Mouse (Mus musculus) MEL (cell line): ENCODE measurements around the gene Bcr. TPM values are rescaled to one million over a fixed set of nuclear protein-coding genes. Genes with fewer than 3 reads are reported as not detected.

Source experiments
- DNase-seq: peaks from one replicate; pipeline ENCODE4 v3.0.0; 2011; ENCODE audit warnings: low read depth, low spot score
- H3K27ac ChIP-seq: 2 replicates; pipeline ENCODE4 v1.5.1; 2012; ENCODE audit warnings: low read depth, mild to moderate bottlenecking, control low read depth, low read length, moderate library complexity; ENCODE audit not compliant: control insufficient read depth
- H3K27me3 ChIP-seq, 2 experiments: fragments of 150-350 bp in 1 of 2; sonication (generic) in 1 of 2; 2 replicates each; pipeline ENCODE4 v1.6.1; 2012; ENCODE audit warnings: low read length in 2 of 2, mild to moderate bottlenecking in 2 of 2, improper control_type of control experiment in 1 of 2, moderate library complexity in 1 of 2; ENCODE audit not compliant: insufficient read depth in 2 of 2, control insufficient read depth in 1 of 2
- H3K36me3 ChIP-seq, 2 experiments: 2 replicates each; pipeline ENCODE4 v1.6.1; 2012 to 2014; ENCODE audit warnings: low read length in 2 of 2, improper control_type of control experiment in 1 of 2, inconsistent platforms in 1 of 2, mild to moderate bottlenecking in 1 of 2; ENCODE audit not compliant: insufficient read depth in 2 of 2, control insufficient read depth in 1 of 2
- H3K4me1 ChIP-seq, 2 experiments: fragments of 150-350 bp in 1 of 2; sonication (generic) in 1 of 2; 2 replicates each; pipeline ENCODE4 v1.6.1; 2012; ENCODE audit warnings: low read length in 2 of 2, improper control_type of control experiment in 1 of 2, mild to moderate bottlenecking in 1 of 2; ENCODE audit not compliant: insufficient read depth in 2 of 2, control insufficient read depth in 1 of 2
- H3K4me3 ChIP-seq, 2 experiments: fragments of 150-350 bp in 1 of 2; sonication (generic) in 1 of 2; 2 replicates each; pipeline ENCODE4 v1.5.1; 2012; ENCODE audit warnings: low read depth in 2 of 2, low read length in 2 of 2, mild to moderate bottlenecking in 2 of 2, moderate library complexity in 2 of 2, control low read depth in 1 of 2, improper control_type of control experiment in 1 of 2; ENCODE audit not compliant: control insufficient read depth in 1 of 2, insufficient read depth in 1 of 2
- H3K79me2 ChIP-seq: 2 replicates; pipeline ENCODE4 v1.6.1; 2012; ENCODE audit warnings: mild to moderate bottlenecking, low read length, moderate library complexity; ENCODE audit not compliant: control insufficient read depth, poor library complexity, insufficient read depth
- H3K9ac ChIP-seq: 2 replicates; pipeline ENCODE4 v1.6.1; 2012; ENCODE audit warnings: low read depth, mild to moderate bottlenecking, control low read depth, low read length, moderate library complexity; ENCODE audit not compliant: control insufficient read depth, poor library complexity, severe bottlenecking
- H3K9me3 ChIP-seq: fragments of 150-350 bp; sonication (generic); replicated peaks from 2 replicates; pipeline ENCODE4 v1.6.1; 2012; ENCODE audit warnings: mild to moderate bottlenecking, low read length, improper control_type of control experiment, moderate library complexity; ENCODE audit not compliant: insufficient read depth
- BHLHE40 ChIP-seq: IDR thresholded peaks from 2 replicates; pipeline ENCODE4 v1.6.1; 2012; ENCODE audit warnings: low read depth, mild to moderate bottlenecking, inconsistent platforms, low read length, improper control_type of control experiment, borderline replicate concordance
- CTCF ChIP-seq, 3 experiments: IDR thresholded peaks in 2 of 3; conservative IDR thresholded peaks in 1 of 3; 2 replicates each; pipeline ENCODE4 v1.5.1; 2011 to 2012; ENCODE audit warnings: low read length in 3 of 3, low read depth in 2 of 3, mild to moderate bottlenecking in 2 of 3, improper control_type of control experiment in 1 of 3, inconsistent platforms in 1 of 3, mixed read lengths in 1 of 3, moderate library complexity in 1 of 3; ENCODE audit not compliant: control insufficient read depth in 1 of 3, insufficient read depth in 1 of 3, poor library complexity in 1 of 3, severe bottlenecking in 1 of 3
- E2F4 ChIP-seq: IDR thresholded peaks from 2 replicates; pipeline ENCODE4 v1.6.1; 2011; ENCODE audit warnings: low read depth, low read length, improper control_type of control experiment, borderline replicate concordance
- EP300 ChIP-seq, 2 experiments: IDR thresholded peaks; 2 replicates each; pipeline ENCODE4 v1.6.1; 2011; ENCODE audit warnings: improper control_type of control experiment in 2 of 2, low read length in 2 of 2, low read depth in 1 of 2, mild to moderate bottlenecking in 1 of 2
- GABPA ChIP-seq: IDR thresholded peaks from 2 replicates; pipeline ENCODE4 v1.6.1; 2012; ENCODE audit warnings: low read depth, mild to moderate bottlenecking, inconsistent platforms, low read length, improper control_type of control experiment, moderate library complexity
- HCFC1 ChIP-seq: IDR thresholded peaks from 2 replicates; pipeline ENCODE4 v1.6.1; 2012; ENCODE audit warnings: low read depth, mild to moderate bottlenecking, inconsistent platforms, low read length, improper control_type of control experiment, moderate library complexity
- MYB ChIP-seq: IDR thresholded peaks from 2 replicates; pipeline ENCODE4 v1.6.1; 2011; ENCODE audit warnings: mild to moderate bottlenecking, low read depth, low read length, improper control_type of control experiment
- POLR2A ChIP-seq, 2 experiments: IDR thresholded peaks; 2 replicates each; pipeline ENCODE4 v1.6.1; 2011 to 2012; ENCODE audit warnings: low read length in 2 of 2, mild to moderate bottlenecking in 2 of 2, control low read depth in 1 of 2, improper control_type of control experiment in 1 of 2, low read depth in 1 of 2, moderate library complexity in 1 of 2; ENCODE audit not compliant: control insufficient read depth in 1 of 2, insufficient read depth in 1 of 2, poor library complexity in 1 of 2
- POLR2AphosphoS5 ChIP-seq: IDR thresholded peaks from 2 replicates; pipeline ENCODE4 v1.6.1; 2012; ENCODE audit warnings: low read depth, borderline replicate concordance, mild to moderate bottlenecking, inconsistent platforms, low read length, moderate library complexity, mixed read lengths
- TAL1 ChIP-seq: IDR thresholded peaks from 2 replicates; pipeline ENCODE4 v1.6.1; 2012; ENCODE audit warnings: mild to moderate bottlenecking, inconsistent platforms, low read length, moderate library complexity, mixed read lengths
- TBP ChIP-seq: IDR thresholded peaks from 2 replicates; pipeline ENCODE4 v1.8.0; 2011; ENCODE audit warnings: low read depth, low read length, improper control_type of control experiment
- USF1 ChIP-seq: IDR thresholded peaks from 2 replicates; pipeline ENCODE4 v1.6.1; 2014; ENCODE audit warnings: low read depth, mild to moderate bottlenecking, inconsistent platforms, low read length, improper control_type of control experiment, moderate library complexity
- polyA plus RNA-seq, 2 experiments: library from polyadenylated mRNA; stranded (reverse) in 1 of 2; unstranded in 1 of 2; fragments of >175 nt in 1 of 2; fragments of >200 nt in 1 of 2; gene quantifications; 2 replicates each; pipeline versions ENCODE4 v1.2.1 to v1.2.4; 2012; ENCODE audit warnings: low replicate concordance in 2 of 2, low read depth in 1 of 2; ENCODE audit not compliant: insufficient read length in 2 of 2, insufficient read depth in 1 of 2, missing spikeins in 1 of 2
- total RNA-seq: library from RNA; depleted of rRNA; stranded (reverse); fragments of 300-350 nt; gene quantifications from 2 replicates; pipeline ENCODE4 v1.2.3, GENCODE M21; 2012

Bcr gene
- total and polyA plus RNA-seq, 3 experiments, result not detected

DNA sequence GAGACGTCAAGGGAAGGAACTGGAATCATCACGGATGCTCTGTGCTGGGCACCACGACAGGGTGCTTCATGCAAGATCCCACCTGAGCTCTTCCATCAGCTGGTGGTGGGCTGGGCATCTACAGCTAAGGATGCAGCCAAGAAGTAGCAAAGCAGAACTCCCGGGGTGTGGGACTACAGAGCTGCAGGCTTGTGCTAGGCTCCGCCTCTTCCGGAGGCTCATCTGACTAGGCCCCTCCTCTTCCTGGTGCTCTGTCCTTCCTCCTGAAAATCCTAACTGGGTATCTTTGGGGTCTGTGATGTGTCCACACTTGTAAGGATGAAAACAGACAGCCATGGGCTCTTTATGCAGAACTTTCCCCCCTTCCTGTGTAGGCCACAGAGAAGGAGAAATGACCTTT lies 5.3 kb downstream of the Bcr start:
- Histone ChIP-seq H3K36me3 (no peaks in the 10 kb centered on the region), H3K27me3 (no peaks in the 10 kb centered on the region; a peak in 1 of 4 replicates), H3K9ac (no peak overlapping the region), H3K79me2 (no peaks in the 10 kb centered on the region), H3K4me3 (no peak overlapping the region), H3K9me3 (no peaks in the 10 kb centered on the region), H3K27ac (no peak overlapping the region), H3K4me1 (no peaks in the 10 kb centered on the region)
- DNase-seq, result no peak
- TF ChIP-seq E2F4 (no peak), MYB (no peak), USF1 (no peak), HCFC1 (no peak), BHLHE40 (no peak), POLR2AphosphoS5 (no peak)

- Histone ChIP-seq H3K79me2 (no peaks in the 10 kb centered on the region), H3K9me3 (no peaks in the 10 kb centered on the region), H3K27ac (no peak overlapping the region), H3K4me3 (no peak overlapping the region), H3K36me3 (no peaks in the 10 kb centered on the region), H3K4me1 (no peaks in the 10 kb centered on the region), H3K9ac (no peak overlapping the region), H3K27me3 (no peaks in the 10 kb centered on the region)
- DNase-seq, result no peak
- TF ChIP-seq EP300 (IDR thresholded peaks at IDR 0.05; ENCODE audit: low read depth in 1 of 2, low read length in 2 of 2) (no peak), CTCF (IDR thresholded peaks at IDR 0.05 in 2 of 3, conservative IDR thresholded peaks at IDR 0.05 in 1 of 3; ENCODE audit: control insufficient read depth in 1 of 3, insufficient read depth in 1 of 3, low read depth in 2 of 3, low read length in 3 of 3, poor library complexity in 1 of 3, severe bottlenecking in 1 of 3) (no peak), POLR2A (IDR thresholded peaks at IDR 0.05; ENCODE audit: control insufficient read depth in 1 of 2, insufficient read depth in 1 of 2, low read depth in 1 of 2, low read length in 2 of 2, poor library complexity in 1 of 2) (no peak)
Measured at GRCm38 (mm10) chr10:75067446-75067845, 7.1 kb downstream of the Bcr start.

DNA sequence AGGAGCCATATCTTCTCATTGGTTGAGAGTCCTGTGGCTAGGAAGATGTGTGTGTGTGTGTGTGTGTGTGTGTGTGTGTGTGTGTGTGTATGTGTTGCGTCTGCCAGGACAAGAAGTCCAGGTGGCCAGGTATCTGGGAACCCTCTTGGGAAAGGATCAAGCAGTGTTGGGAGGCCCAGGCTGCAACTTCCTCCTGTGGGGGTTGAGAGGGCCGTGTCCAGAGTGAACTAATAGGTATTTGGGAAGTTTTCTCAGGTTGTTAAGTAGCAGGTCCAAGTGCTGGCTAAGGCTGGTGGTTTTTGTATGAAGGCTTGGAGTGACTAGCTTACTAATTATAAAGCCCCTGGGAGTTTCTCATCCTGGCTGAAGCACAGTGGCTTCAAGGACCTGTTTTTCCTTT lies 7.7 kb downstream of the Bcr start:
- TF ChIP-seq TAL1, result no peak
- TF ChIP-seq BHLHE40, result no peak
- TF ChIP-seq HCFC1, result no peak
- TF ChIP-seq TBP, result no peak
- no peak for TF ChIP-seq USF1
- TF ChIP-seq GABPA, result no peak
- TF ChIP-seq E2F4, result no peak
- Histone ChIP-seq H3K27ac (no peak overlapping the region), H3K9ac (no peak overlapping the region), H3K4me3 (no peak overlapping the region), H3K36me3 (no peaks in the 10 kb centered on the region), H3K79me2 (no peaks in the 10 kb centered on the region), H3K27me3 (no peaks in the 10 kb centered on the region), H3K9me3 (no peaks in the 10 kb centered on the region), H3K4me1 (no peaks in the 10 kb centered on the region)
- DNase-seq, result no peak
